Mouse (Mus musculus): ENCODE measurements around the gene Pcbp4.

Gene Pcbp4

GRCm38 (mm10) chr9:106453271-106454070 is at the start of gene Pcbp4:
Gene Pcbp4, plus strand, starts transcription at chr9:106453291.
- DNase-seq (ENCODE audit: low spot score in 2 of 2) = no peak

- DNase-seq (ENCODE audit: low spot score in 2 of 2) = no peak
Observed at GRCm38 (mm10) chr9:106405275-106405674, 47.8 kb upstream of the Pcbp4 start.

GRCm38 (mm10) chr9:106406443-106407078 is 46.5 kb upstream of the Pcbp4 start:
- no peak for DNase-seq (ENCODE audit: low spot score in 2 of 2)

GRCm38 (mm10) chr9:106409096-106409495 is 44.0 kb upstream of the Pcbp4 start:
- DNase-seq (ENCODE audit: low spot score in 2 of 2) = no peak

- DNase-seq (ENCODE audit: low spot score in 2 of 2) = no peak
Observed at GRCm38 (mm10) chr9:106410086-106410650, 42.9 kb upstream of the Pcbp4 start.

- DNase-seq (ENCODE audit: low spot score in 2 of 2) = no peak
Observed at GRCm38 (mm10) chr9:106411091-106411594, 41.9 kb upstream of the Pcbp4 start.

GRCm38 (mm10) chr9:106411729-106412128 is 41.4 kb upstream of the Pcbp4 start:
- DNase-seq (ENCODE audit: low spot score in 2 of 2) = no peak

- DNase-seq (ENCODE audit: low spot score in 2 of 2) = no peak
Observed at GRCm38 (mm10) chr9:106412210-106412609, 40.9 kb upstream of the Pcbp4 start.

GRCm38 (mm10) chr9:106413606-106414005 is 39.5 kb upstream of the Pcbp4 start:
- no peak for DNase-seq (ENCODE audit: low spot score in 2 of 2)

GRCm38 (mm10) chr9:106416826-106417225 is 36.3 kb upstream of the Pcbp4 start:
- no peak for DNase-seq (ENCODE audit: low spot score in 2 of 2)

GRCm38 (mm10) chr9:106417841-106418625 is 35.1 kb upstream of the Pcbp4 start:
- peak; percentile 88 to 92 for DNase-seq (ENCODE audit: low spot score in 2 of 2)

GRCm38 (mm10) chr9:106420608-106421007 is 32.5 kb upstream of the Pcbp4 start:
- no peak for DNase-seq (ENCODE audit: low spot score in 2 of 2)

GRCm38 (mm10) chr9:106421033-106421864 is 31.8 kb upstream of the Pcbp4 start:
- DNase-seq (ENCODE audit: low spot score in 2 of 2) = no peak

- peak; percentile 69 to 88 for DNase-seq (ENCODE audit: low spot score in 2 of 2)
Observed at GRCm38 (mm10) chr9:106421865-106422160, 31.3 kb upstream of the Pcbp4 start.

- no peak for DNase-seq (ENCODE audit: low spot score in 2 of 2)
Observed at GRCm38 (mm10) chr9:106428719-106429220, 24.3 kb upstream of the Pcbp4 start.

- DNase-seq (ENCODE audit: low spot score in 2 of 2) = peak; percentile 90 to 92
Observed at GRCm38 (mm10) chr9:106429221-106430014, 23.7 kb upstream of the Pcbp4 start, which contains the start of gene Rpl29. Gene Rpl29, plus strand, starts transcription at chr9:106429454.

GRCm38 (mm10) chr9:106430015-106430264 is 23.2 kb upstream of the Pcbp4 start:
- no peak for DNase-seq (ENCODE audit: low spot score in 2 of 2)

- no peak for DNase-seq (ENCODE audit: low spot score in 2 of 2)
Observed at GRCm38 (mm10) chr9:106433389-106433788, 19.7 kb upstream of the Pcbp4 start.

GRCm38 (mm10) chr9:106436566-106436965 is 16.5 kb upstream of the Pcbp4 start:
- DNase-seq (ENCODE audit: low spot score in 2 of 2) = no peak

- no peak for DNase-seq (ENCODE audit: low spot score in 2 of 2)
Observed at GRCm38 (mm10) chr9:106442680-106443079, 10.4 kb upstream of the Pcbp4 start.
